Mouse (Mus musculus) ES-Bruce4 (cell line): ENCODE data around the gene Sel1l3.

Experiments used
- CTCF ChIP-seq: IDR thresholded peaks from one replicate; pipeline ENCODE4 v1.8.1; 2011; ENCODE audit warnings: low read depth, low read length
- POLR2A ChIP-seq: IDR thresholded peaks from one replicate; pipeline ENCODE4 v1.8.1; 2011; ENCODE audit warnings: low read length; ENCODE audit not compliant: insufficient read depth

DNA sequence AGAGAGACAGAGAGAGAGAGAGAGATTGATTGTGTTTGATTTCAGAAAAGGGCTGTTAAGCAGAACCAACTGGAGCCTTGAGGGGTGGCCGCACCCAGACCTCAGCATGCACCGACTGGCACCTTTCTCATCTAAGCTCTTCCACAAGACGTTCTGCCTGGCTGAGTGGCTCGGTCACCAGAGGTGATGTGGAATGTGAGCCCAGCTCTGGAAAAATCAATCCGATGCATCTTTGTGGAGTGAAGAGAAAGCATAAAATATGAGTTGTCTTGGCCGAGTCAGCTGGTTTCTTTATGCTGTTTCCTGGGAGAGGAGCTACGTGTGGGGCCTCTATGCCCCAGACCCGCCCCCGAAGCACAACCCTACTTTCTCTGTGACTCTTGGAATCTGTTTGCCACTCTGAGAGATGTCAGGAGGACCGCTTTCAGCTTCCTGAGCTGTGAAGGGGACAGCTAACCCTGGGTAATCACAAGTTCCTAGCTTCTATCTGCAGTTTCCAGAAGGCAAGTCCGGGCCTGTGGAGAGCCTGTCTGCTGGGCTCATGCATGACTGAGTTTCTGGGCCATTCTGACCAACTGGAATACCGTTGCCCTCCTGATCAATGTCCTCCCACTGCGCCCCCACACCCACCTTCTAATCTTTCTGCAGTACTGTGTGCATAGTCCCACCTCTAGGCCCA is 109.4 kb downstream of the Sel1l3 start:
- no peak for TF ChIP-seq CTCF
- no peak for TF ChIP-seq POLR2A
